Mouse (Mus musculus): Measurements from ENCODE around the gene Olfr784.
"Not testable (repeated sequence)": the region's sequence is repeated elsewhere in the genome, so short reads cannot be mapped to it uniquely, and the experiment has no call there.

Gene Olfr784

DNA sequence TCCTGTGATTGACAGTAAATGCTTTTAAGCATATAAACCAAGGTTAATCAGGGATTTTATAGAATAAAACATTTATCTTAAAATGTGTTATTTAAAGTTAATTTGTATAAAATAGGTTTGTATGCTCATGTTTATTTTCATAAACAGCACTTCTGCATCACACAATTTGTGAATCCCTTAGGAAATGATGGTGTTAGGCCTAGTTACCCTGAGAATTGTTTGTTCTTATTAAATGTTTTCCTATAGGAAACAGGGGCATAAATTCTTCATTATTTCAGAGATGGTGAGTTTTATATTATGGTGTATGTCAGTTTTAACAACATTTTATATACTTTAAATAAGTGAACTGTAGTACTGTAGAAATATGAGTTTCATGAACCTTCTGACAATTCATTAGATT is at the start of gene Olfr784:
TSS of gene Olfr784 (plus strand) at position 301 of the 400 bp plus-strand sequence.
- DNase-seq (ENCODE audit: low read depth, low spot score), result no peak

DNA sequence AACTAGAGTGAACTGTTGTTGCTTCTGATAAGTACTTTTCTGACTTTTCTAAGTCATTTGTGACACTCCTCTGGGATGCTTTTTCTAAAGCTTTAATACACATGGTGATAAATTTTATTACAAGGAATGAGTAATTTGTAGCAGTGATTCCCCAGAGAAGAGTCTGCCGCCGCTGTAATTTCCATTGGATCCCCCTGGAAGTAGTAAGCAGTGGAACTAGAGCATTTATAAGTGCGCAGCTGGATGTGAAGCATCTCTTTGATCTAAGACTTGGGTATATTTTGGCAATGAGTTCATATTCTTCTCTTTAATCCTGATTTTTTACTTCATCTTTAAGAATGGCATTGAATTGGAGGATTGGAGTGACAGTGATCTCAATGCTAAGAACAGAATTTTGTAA is 35.3 kb upstream of the Olfr784 start, which contains the start of gene Olfr782:
TSS of gene Olfr782 (plus strand) at position 301 of the 400 bp plus-strand sequence.
- DNase-seq (ENCODE audit: low read depth, low spot score), result no peak

DNA sequence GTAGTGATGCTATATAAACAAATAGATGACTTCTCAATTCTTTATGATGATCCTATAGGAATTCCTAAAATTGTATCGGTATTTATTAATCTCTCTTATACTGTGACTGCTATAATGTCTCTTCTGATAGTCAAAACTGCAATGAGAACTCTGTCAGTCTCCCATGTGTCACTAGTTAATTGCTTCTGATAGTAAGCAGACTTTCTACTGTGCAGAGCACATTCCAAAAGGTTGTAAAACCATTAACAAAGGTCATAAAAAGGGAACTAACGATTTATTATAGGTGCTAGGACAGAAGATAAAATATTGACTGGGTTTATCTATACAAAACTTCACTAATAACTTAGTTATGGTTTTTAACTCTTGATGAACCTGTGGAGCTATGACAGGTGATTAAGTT is 31.4 kb upstream of the Olfr784 start:
- DNase-seq (ENCODE audit: low read depth, low spot score), result not testable (repeated sequence)

DNA sequence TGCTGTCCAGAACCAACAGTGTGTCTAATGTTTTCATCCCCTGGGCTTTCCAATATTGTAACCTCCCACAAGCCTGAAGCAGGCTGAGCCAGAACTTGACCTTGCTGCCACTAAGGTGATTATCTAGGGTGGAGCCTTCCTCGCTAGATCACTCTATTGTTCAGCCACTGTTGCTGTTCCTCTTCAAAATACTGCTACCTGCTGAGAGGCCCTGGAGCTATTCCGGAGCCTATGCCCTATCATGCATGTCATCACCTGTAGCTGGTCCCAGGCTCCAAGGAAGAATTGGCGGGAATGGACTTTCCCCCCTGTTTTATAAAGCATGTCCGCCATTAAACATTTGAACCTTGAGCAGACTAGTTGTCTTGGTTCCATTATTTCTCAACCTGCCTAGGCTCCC is 27.4 kb upstream of the Olfr784 start:
- DNase-seq (ENCODE audit: low read depth, low spot score), result not testable (repeated sequence)

DNA sequence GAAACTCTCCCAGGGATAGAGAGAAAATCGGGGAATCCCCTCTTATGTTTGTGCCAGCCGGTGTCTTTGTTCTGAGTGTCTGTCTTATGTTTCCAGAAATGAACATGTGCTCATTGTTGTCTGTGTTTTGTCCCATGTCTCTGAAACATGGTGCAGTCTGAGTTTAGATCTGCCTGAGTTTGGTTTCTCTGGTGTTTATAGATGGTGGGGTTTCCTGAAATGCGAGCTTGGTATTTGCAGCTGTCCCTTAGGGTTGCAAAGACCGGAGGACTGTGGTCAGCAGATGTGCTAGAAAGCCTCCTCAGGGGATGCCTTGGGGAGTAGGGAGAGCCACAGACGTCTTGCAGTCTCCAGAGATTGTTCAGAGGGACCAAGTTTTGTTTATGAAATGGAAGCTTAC is 26.6 kb upstream of the Olfr784 start:
- no peak for DNase-seq (ENCODE audit: low read depth, low spot score)

DNA sequence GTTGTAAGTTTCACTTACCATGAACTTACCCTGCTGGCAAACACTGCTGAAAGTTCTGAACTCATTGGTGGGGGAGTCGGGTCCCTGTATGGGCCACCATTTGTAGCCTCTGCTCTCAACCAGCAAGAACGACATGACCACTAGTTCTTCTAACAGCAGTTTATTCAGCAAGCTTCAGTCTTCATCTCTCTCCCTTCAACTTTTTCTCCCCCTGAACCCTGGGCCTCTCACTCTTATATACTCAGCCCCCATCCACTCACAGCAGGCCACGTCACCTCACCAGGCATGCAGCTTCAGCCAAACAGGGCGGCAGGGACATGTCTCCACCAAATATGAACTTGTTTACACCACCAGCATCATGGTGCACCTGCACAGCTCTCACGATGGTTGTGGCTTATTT is 9.8 kb upstream of the Olfr784 start:
- not testable (repeated sequence) for DNase-seq (ENCODE audit: low read depth, low spot score)

DNA sequence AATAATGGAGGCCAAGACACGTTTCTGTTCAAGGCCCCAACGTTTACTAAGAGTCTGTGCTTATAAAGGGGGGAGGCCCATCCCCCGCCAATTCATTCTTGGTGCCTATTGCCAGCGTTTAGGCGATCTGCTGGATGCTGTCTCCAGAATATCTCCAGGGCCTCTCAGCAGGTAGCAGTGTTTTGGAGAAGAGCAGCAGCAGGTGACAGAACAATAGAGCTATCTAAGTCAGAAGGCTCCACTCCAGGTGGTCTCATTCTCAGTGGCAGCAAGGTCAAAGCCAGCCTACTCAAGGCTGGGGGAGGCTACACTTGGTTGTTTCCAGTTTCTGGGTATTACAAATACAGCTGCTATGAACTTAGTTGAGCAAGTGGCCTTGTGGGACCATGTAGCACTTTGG is 17.0 kb downstream of the Olfr784 start:
- DNase-seq (ENCODE audit: low read depth, low spot score), result no peak

DNA sequence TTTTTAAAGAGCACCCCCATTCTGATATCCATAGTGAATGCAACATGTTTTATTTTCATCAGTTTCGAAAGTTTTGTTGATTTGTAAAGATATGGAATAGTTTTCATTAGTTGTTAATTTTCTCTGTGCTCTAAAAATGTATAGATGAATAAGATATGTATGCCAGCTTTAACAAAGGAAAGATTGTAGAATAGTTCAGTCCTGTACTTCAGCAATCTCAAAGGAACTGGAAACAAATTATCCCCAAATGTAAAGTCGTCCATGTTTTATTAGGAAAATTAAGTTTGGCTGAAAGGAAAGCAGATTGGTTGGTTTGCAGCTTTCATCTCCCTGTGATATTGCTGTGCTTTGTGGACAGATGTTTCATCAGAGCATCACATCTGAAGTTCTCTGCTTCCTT is 21.2 kb downstream of the Olfr784 start, which contains the start of gene Olfr785:
TSS of gene Olfr785 (plus strand) at position 301 of the 400 bp plus-strand sequence.
- DNase-seq (ENCODE audit: low read depth, low spot score), result no peak

DNA sequence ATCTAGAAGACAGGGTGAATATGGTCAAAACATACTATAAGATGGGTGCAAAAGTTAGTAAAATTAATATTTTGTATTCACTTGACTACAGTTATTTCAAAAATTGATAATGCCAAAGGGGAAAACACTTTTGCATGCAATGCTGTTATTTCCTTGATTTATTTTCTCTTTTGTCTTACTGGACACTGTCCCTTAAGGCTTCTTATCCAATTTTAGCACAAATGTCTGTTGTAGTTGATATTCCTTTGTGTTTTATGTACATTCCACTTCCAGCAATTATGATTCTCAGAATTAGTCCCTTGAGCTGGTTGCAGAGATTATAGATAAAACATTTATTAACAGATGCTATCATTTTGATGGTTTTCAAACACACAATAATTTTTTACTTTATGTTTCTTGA is 43.1 kb downstream of the Olfr784 start, which contains the start of gene Olfr786:
TSS of gene Olfr786 (plus strand) at position 301 of the 400 bp plus-strand sequence.
- DNase-seq (ENCODE audit: low read depth, low spot score), result no peak

Measured in brain, embryonic 18.5 days (tissue).